Mouse (Mus musculus) E14TG2a.4 (cell line): ENCODE data around the gene Dnajc11.

Experiments used
- CTCF ChIP-seq: conservative IDR thresholded peaks from 2 replicates; pipeline ENCODE4 v1.5.1; 2014; ENCODE audit warnings: low read length
- NANOG ChIP-seq: IDR thresholded peaks from 2 replicates; pipeline ENCODE4 v1.6.1; 2014; ENCODE audit warnings: borderline replicate concordance, low read length, mixed read lengths

DNA sequence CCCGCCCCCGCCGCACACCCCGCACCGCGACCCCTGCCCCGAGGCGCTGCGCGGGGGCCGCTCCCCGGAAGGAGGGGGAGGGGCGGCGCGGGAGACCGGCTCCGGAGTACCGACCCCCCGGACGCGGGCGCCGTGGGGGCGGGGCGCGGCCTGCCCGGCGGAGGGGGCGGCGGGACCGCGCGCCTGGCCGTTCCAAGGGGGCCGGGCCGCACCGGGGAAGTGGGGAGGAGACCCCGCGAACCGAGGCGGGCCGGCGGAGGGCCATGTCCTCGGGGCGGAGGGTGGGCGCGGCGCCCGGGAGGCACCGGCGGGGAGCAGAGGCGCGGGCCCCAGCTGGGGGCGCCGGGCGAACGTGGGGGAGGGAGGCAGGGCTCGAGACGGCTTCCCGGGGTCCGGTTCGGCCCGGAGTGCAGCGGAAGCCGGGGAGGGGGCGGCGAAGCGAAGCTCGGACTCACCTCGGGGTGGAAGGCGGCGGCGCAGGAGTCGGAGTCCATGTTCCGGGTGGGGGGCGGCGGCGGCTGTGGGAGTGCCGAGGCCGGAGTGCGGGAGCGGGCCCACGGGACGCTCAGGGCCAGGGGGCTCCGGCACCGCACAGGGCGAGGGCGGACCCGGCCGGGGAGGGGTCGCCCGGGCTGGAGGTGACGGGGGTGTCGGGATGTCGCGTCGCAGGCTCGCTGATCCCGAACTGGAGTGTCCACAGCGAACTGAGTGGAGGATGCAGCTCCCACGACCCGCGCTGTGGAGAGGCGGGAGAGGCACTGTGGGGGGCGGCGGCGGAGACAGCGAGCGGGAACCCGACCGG is 62.1 kb downstream of the Dnajc11 start:
- TF ChIP-seq CTCF (no peak), NANOG (no peak)
